Mouse (Mus musculus) urinary bladder, adult 2 months (tissue): ENCODE measurements around the gene Scarb1. TPM values are rescaled to one million over a fixed set of nuclear protein-coding genes. Genes with fewer than 3 reads are reported as not detected.

Source experiments
- DNase-seq: peaks from one replicate; pipeline ENCODE4 v3.0.0; 2022; ENCODE audit warnings: low spot score
- polyA plus RNA-seq: library from polyadenylated mRNA; depleted of rRNA; stranded (reverse); fragments of >200 nt; gene quantifications from 2 replicates; pipeline ENCODE4 v1.2.3, GENCODE M21; 2012

Gene Scarb1
- polyA plus RNA-seq, 1 experiment, result 75.6 TPM

- no peak for DNase-seq
Observed at GRCm38 (mm10) chr5:125332333-125332732, 8.6 kb downstream of the Scarb1 start.

- no peak for DNase-seq
Observed at GRCm38 (mm10) chr5:125331811-125332210, 9.1 kb downstream of the Scarb1 start.

- no peak for DNase-seq
Observed at GRCm38 (mm10) chr5:125331094-125331493, 9.8 kb downstream of the Scarb1 start.

- no peak for DNase-seq
Observed at GRCm38 (mm10) chr5:125330656-125331055, 10.2 kb downstream of the Scarb1 start.

GRCm38 (mm10) chr5:125330191-125330590 lies 10.7 kb downstream of the Scarb1 start:
- DNase-seq, result no peak

GRCm38 (mm10) chr5:125327596-125328385 lies 13.1 kb downstream of the Scarb1 start:
- DNase-seq, result no peak

GRCm38 (mm10) chr5:125326351-125326750 lies 14.5 kb downstream of the Scarb1 start:
- no peak for DNase-seq

GRCm38 (mm10) chr5:125325931-125326330 lies 15.0 kb downstream of the Scarb1 start:
- no peak for DNase-seq

- DNase-seq, result no peak
Observed at GRCm38 (mm10) chr5:125325285-125325684, 15.6 kb downstream of the Scarb1 start.

GRCm38 (mm10) chr5:125323939-125324480 lies 16.9 kb downstream of the Scarb1 start:
- DNase-seq, result no peak

- no peak for DNase-seq
Observed at GRCm38 (mm10) chr5:125323128-125323527, 17.8 kb downstream of the Scarb1 start.

GRCm38 (mm10) chr5:125321836-125322235 lies 19.1 kb downstream of the Scarb1 start:
- DNase-seq, result no peak

- DNase-seq, result no peak
Observed at GRCm38 (mm10) chr5:125319057-125319800, 21.7 kb downstream of the Scarb1 start.

- no peak for DNase-seq
Observed at GRCm38 (mm10) chr5:125317953-125318352, 22.9 kb downstream of the Scarb1 start.

GRCm38 (mm10) chr5:125317296-125317695 lies 23.6 kb downstream of the Scarb1 start:
- DNase-seq, result no peak

- no peak for DNase-seq
Observed at GRCm38 (mm10) chr5:125316771-125317170, 24.1 kb downstream of the Scarb1 start.

- no peak for DNase-seq
Observed at GRCm38 (mm10) chr5:125315110-125315509, 25.8 kb downstream of the Scarb1 start.

GRCm38 (mm10) chr5:125313991-125314390 lies 26.9 kb downstream of the Scarb1 start:
- no peak for DNase-seq

GRCm38 (mm10) chr5:125312970-125313597 lies 27.8 kb downstream of the Scarb1 start:
- DNase-seq, result no peak

- DNase-seq, result no peak
Observed at GRCm38 (mm10) chr5:125310986-125311385, 29.9 kb downstream of the Scarb1 start.

GRCm38 (mm10) chr5:125309193-125309592 lies 31.7 kb downstream of the Scarb1 start:
- no peak for DNase-seq

- no peak for DNase-seq
Observed at GRCm38 (mm10) chr5:125306824-125307223, 34.1 kb downstream of the Scarb1 start.
